Mouse (Mus musculus) liver, embryonic 11.5 days (tissue): ENCODE results near the gene Tusc2. TPM values are rescaled to one million over a fixed set of nuclear protein-coding genes. Genes with fewer than 3 reads are reported as not detected.

Experiments used
- ATAC-seq: fragments of 200-750 bp; cut with Nextera tagmentation; replicated peaks from 2 replicates; pipeline ENCODE4 v1.8.0; 2017; ENCODE audit warnings: moderate number of reproducible peaks, mild to moderate bottlenecking, moderate TSS enrichment, moderate library complexity; ENCODE audit not compliant: low FRiP score
- DNase-seq: peaks from one replicate; pipeline ENCODE4 v3.0.0-alpha.2; 2017; ENCODE audit warnings: low spot score
- H3K27ac ChIP-seq: fragments of 300-500 bp; sonication (generic); 2 replicates; pipeline ENCODE4 v1.5.1; 2014; ENCODE audit warnings: mild to moderate bottlenecking, low read depth, low read length, control low read depth
- H3K27me3 ChIP-seq: fragments of 300-500 bp; sonication (generic); replicated peaks from 2 replicates; pipeline ENCODE4 v1.6.1; 2014; ENCODE audit warnings: low read length, mixed read lengths; ENCODE audit not compliant: control insufficient read depth, insufficient read depth
- H3K36me3 ChIP-seq: fragments of 300-500 bp; sonication (generic); 2 replicates; pipeline ENCODE4 v1.6.1; 2014; ENCODE audit warnings: mild to moderate bottlenecking, low read length, moderate library complexity, mixed read lengths; ENCODE audit not compliant: control insufficient read depth, insufficient read depth
- H3K4me1 ChIP-seq: fragments of 300-500 bp; sonication (generic); replicated peaks from 2 replicates; pipeline ENCODE4 v1.6.1; 2014; ENCODE audit warnings: low read length, mixed read lengths; ENCODE audit not compliant: control insufficient read depth, insufficient read depth
- H3K4me2 ChIP-seq: fragments of 300-500 bp; sonication (generic); 2 replicates; pipeline ENCODE4 v1.6.1; 2014; ENCODE audit warnings: mild to moderate bottlenecking, control low read depth, moderate library complexity
- H3K4me3 ChIP-seq: fragments of 300-500 bp; sonication (generic); 2 replicates; pipeline ENCODE4 v1.5.1; 2014; ENCODE audit warnings: low read depth, low read length, control low read depth
- H3K9ac ChIP-seq: fragments of 300-500 bp; sonication (generic); 2 replicates; pipeline ENCODE4 v1.6.1; 2014; ENCODE audit warnings: low read depth, low read length, control low read depth
- H3K9me3 ChIP-seq: fragments of 300-500 bp; sonication (generic); 2 replicates; pipeline ENCODE4 v1.6.1; 2016; ENCODE audit warnings: low read length, inconsistent platforms, mixed read lengths; ENCODE audit not compliant: control insufficient read depth
- WGBS: fragments of 180-500 bp; shearing (Covaris S2); extraction: QIAGEN DNeasy Blood & Tissue Kit; methylation state at CpG from one replicate; pipeline ENCODE4 v1.1.7; 2014; 5-methylcytosine and 5-hydroxymethylcytosine counted together
- polyA plus RNA-seq: library from polyadenylated mRNA; unstranded; fragments of >200 nt; fragmentation: Nextera tagmentation; extraction: Ambion mirVana; gene quantifications from 2 replicates; pipeline ENCODE4 v1.2.1, GENCODE M21; 2014

Gene Tusc2
- polyA plus RNA-seq, 1 experiment from 2014 or later: 62.7 TPM

DNA sequence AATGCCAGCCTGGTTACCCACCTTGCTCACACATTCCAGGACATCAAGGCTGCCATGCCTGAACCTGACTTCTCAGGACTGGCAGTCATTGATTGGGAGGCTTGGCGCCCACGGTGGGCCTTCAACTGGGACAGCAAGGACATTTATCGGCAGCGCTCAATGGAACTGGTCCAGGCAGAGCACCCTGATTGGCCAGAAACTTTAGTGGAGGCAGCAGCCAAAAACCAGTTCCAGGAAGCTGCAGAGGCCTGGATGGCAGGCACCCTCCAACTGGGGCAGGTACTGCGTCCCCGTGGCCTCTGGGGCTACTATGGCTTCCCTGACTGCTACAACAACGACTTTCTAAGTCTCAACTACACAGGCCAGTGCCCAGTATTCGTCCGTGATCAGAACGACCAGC lies 14.8 kb downstream of the Tusc2 start:
- Histone ChIP-seq H3K27ac (no peak overlapping the region), H3K9me3 (no peaks in the 10 kb centered on the region), H3K36me3 (peaks cover 10% of the 10 kb centered on the region), H3K4me1 (peaks cover 31% of the 10 kb centered on the region), H3K9ac (no peak overlapping the region), H3K4me2 (no peak overlapping the region), H3K27me3 (no peaks in the 10 kb centered on the region), H3K4me3 (no peak overlapping the region)
- no peak for DNase-seq
- 90% methylated on average over 10 of the region's 10 CpGs for whole genome bisulfite sequencing
- no peak for ATAC-seq

DNA sequence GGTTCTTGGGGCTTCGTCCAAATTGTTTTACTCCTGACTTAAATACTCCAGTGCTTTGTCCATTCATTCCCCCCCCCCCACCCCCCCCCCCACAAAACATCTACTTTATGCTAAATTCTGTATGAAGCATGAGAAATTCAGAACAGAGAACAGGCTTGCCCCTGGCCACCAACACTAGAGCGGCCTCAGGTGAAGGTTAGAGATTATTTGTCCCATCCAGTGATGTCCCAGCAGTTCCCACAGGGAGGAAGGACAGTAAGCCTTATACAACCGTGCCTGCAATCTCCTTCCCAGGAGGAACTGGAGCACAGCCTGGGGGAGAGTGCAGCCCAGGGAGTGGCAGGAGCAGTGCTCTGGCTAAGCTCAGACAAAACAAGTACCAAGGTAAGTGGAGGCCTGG lies 15.5 kb downstream of the Tusc2 start, which contains the start of gene Naa80:
TSS of gene Naa80 (plus strand) at position 301 of the 400 bp plus-strand sequence.
- H3K4me2 ChIP-seq: no peak within 1 kb of the TSS
- peaks cover 35% of the 10 kb centered on the region for H3K4me1 ChIP-seq
- no peak within 1 kb of the TSS for H3K9ac ChIP-seq

DNA sequence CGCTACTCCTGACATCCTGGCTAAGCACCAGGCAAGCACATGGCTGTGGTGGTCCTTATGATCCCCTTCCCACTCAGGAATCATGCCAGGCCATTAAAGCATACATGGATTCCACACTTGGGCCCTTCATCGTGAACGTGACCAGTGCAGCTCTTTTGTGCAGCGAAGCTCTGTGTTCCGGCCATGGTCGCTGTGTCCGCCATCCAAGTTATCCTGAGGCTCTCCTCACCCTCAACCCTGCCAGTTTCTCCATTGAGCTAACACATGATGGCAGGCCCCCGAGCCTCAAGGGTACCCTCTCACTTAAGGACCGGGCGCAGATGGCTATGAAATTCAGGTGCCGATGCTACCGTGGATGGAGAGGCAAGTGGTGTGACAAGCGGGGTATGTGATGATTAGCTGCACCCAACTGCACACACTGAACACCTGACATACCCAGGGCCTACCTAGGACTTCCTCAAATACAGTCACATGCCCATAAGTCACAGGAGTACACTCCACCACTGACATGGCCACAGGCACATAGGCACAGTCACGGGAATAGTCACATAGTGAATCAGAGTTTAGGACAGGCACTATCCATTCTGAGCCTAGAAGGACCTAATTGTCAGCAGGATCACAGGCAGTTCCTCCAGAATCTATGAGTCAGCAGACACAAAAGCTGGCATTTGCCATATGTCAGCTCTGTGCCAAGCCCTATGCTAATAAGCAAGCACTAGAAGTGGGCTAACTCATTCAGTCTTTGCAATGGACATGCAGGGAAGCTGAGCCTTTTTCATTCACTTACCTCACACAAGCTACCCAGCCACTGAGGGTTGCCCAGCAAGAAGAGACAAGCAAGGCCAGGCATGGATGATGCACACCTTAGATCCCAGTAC lies 16.2 kb downstream of the Tusc2 start:
- WGBS: 95% methylated on average over 14 of the region's 14 CpGs
- H3K4me2 ChIP-seq: no peak overlapping the region
- ATAC-seq (no peak), DNase-seq (no peak)
- no peak overlapping the region for H3K4me3 ChIP-seq
- peaks cover 35% of the 10 kb centered on the region for H3K4me1 ChIP-seq
- H3K27ac ChIP-seq: no peak overlapping the region
- peaks cover 7% of the 10 kb centered on the region; the same call in 1 of the 2 replicates for H3K36me3 ChIP-seq
- no peaks in the 10 kb centered on the region for H3K27me3 ChIP-seq
- H3K9me3 ChIP-seq: no peaks in the 10 kb centered on the region
- H3K9ac ChIP-seq: no peak overlapping the region

More for the DNA sequence above, 15.5 kb downstream of the Tusc2 start, which contains the start of gene Naa80:
- Histone ChIP-seq H3K27me3 (no peaks in the 10 kb centered on the region), H3K9me3 (no peaks in the 10 kb centered on the region), H3K4me3 (no peak within 1 kb of the TSS), H3K27ac (no peak within 1 kb of the TSS), H3K36me3 (peaks cover 8% of the 10 kb centered on the region)
- DNase-seq (no peak), ATAC-seq (no peak)
- 83% methylated on average over 3 of the region's 3 CpGs for WGBS

DNA sequence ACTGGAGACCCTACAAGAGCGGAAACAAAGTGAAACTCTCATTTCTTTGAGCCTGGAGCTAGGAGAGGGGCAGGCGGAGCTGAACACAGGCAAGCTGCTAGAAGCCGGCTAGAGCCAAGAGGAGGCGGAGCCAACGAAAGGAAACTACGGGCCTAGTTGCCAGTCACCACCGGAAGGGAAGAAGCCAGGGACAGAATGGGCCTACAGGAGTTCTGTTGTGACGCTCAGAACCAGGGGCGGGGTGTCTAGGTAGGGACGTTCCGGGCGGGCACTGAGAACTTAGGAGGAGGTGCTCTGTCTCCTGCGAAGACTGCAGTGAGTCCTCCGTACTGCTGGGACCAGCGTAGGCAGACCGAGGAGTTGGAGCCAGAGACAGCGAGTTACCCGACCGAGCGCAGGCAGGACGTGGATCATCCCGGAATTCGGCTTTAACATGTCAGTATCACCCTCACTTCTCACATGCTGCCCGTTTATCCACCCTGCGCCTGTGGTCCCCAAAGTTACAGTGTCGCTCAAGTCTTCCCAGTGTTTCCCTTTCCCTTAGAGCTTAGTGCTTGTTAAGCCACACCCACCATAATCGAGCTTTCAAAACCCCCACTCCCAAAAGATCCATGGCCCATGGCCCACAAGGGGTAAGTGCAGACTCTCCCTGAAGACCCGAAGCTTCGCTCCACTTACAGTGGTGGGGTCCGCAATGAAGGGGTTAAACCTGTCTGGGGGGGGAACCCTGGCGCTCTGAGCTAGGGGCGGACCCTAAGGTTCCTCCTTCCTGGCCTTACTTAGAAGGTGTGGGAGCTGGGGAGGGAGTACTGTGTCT lies 17.7 kb downstream of the Tusc2 start, which contains the start of gene Hyal3:
TSS of gene Hyal3 (plus strand) at position 318 of the 817 bp plus-strand sequence.
- DNase-seq (peak; percentile 79), ATAC-seq (peak; percentile 78)
- H3K36me3 ChIP-seq: peaks cover 7% of the 10 kb centered on the region; the same call in 1 of the 2 replicates
- H3K4me2 ChIP-seq: peak within 1 kb of the TSS; percentile 89
- peak within 1 kb of the TSS; percentile 86 for H3K9ac ChIP-seq
- H3K27me3 ChIP-seq: no peaks in the 10 kb centered on the region
- H3K4me3 ChIP-seq: peak within 1 kb of the TSS; percentile 60
- under 1% methylated on average over 32 of the region's 32 CpGs for WGBS
- peak within 1 kb of the TSS; percentile 95 for H3K27ac ChIP-seq
- no peaks in the 10 kb centered on the region for H3K9me3 ChIP-seq
- H3K4me1 ChIP-seq: peaks cover 35% of the 10 kb centered on the region

DNA sequence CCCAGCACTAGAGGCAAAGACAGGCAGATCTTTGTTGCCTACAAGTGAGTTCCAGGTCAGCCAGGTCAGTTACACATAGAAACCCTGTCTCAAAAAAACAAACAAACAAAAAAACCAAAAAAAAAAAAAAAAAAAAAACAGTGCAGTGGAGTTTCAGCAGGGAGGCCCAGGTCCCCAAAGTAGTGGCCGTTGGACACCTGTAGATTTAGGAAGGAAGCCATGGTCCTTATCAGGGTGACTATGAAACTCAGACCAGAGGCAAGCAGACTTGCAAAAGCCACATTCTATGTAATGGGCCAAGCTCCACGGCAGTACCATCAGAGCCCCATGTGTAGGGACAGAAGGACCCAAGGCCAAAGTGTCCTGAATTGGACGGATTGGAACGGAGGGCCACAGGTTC lies 18.5 kb downstream of the Tusc2 start:
- DNase-seq (no peak), ATAC-seq (no peak)
- 52% methylated on average over 4 of the region's 4 CpGs for WGBS
- Histone ChIP-seq H3K4me2 (peak overlapping the region; percentile 89), H3K36me3 (peaks cover 7% of the 10 kb centered on the region; the same call in 1 of the 2 replicates), H3K27ac (peak overlapping the region; percentile 95), H3K27me3 (no peaks in the 10 kb centered on the region), H3K9me3 (no peaks in the 10 kb centered on the region), H3K9ac (peak overlapping the region; percentile 86), H3K4me1 (peaks cover 32% of the 10 kb centered on the region), H3K4me3 (peak overlapping the region; percentile 60)

DNA sequence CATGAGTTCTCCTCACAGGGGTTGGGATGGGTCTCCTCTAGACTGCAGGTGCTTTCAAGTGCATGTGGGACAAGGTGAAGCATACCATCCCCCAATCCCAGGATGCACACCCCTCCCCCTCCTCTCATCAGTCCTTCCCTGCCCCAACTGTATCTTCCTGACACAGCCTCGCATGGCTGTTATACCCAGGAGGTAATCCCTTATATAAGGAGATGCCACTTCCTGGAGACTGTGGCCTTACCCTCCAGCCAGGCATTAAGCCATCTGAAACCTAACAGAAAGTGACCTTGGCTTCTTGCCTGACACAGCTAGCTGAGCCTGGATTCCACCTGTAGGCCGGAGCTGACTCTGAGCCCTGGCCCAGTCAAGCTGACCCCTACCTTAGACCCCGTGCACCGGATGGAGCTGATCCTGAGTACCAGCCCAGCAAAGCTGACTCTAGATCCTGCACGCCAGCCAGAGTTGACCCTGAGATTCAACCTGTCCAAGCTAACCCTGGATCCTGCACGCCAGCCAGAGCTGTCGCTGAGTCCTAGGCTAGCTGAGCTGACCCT lies 19.5 kb downstream of the Tusc2 start:
- H3K27ac ChIP-seq: peak overlapping the region; percentile 34; the same call in 1 of the 2 replicates
- H3K4me1 ChIP-seq: peaks cover 27% of the 10 kb centered on the region
- peaks cover 7% of the 10 kb centered on the region; the same call in 1 of the 2 replicates for H3K36me3 ChIP-seq
- ATAC-seq: no peak
- DNase-seq: no peak
- H3K4me2 ChIP-seq: peak overlapping the region; percentile 89
- 88% methylated on average over 7 of the region's 7 CpGs for WGBS
- peak overlapping the region; percentile 86 for H3K9ac ChIP-seq
- 0 out of 2 replicates have a peak overlapping the region, but pooled peaks have one; percentile 5 for H3K4me3 ChIP-seq
- H3K9me3 ChIP-seq: no peaks in the 10 kb centered on the region
- H3K27me3 ChIP-seq: no peaks in the 10 kb centered on the region

DNA sequence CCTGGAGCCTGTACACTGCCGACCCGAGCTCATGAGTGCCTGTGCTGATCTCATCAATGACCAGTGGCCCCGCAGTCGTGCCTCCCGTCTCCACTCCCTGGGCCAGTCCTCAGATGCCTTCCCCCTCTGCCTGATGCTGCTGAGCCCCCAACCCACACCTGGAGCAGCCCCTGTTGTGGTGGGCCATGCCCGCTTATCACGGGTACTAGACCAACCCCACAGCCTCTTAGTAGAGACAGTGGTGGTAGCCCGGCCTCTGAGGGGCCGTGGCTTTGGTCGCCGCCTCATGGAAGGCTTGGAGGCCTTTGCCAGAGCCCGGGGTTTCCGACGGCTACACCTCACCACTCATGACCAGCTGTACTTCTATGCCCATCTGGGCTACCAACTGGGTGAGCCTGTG lies 20.1 kb downstream of the Tusc2 start:
- DNase-seq (no peak), ATAC-seq (no peak)
- no peak overlapping the region for H3K4me2 ChIP-seq
- no peak overlapping the region for H3K4me3 ChIP-seq
- no peaks in the 10 kb centered on the region for H3K27me3 ChIP-seq
- WGBS: 89% methylated on average over 14 of the region's 14 CpGs
- H3K36me3 ChIP-seq: peaks cover 7% of the 10 kb centered on the region; the same call in 1 of the 2 replicates
- H3K4me1 ChIP-seq: peaks cover 27% of the 10 kb centered on the region
- no peaks in the 10 kb centered on the region for H3K9me3 ChIP-seq
- H3K27ac ChIP-seq: no peak overlapping the region
- no peak overlapping the region for H3K9ac ChIP-seq

DNA sequence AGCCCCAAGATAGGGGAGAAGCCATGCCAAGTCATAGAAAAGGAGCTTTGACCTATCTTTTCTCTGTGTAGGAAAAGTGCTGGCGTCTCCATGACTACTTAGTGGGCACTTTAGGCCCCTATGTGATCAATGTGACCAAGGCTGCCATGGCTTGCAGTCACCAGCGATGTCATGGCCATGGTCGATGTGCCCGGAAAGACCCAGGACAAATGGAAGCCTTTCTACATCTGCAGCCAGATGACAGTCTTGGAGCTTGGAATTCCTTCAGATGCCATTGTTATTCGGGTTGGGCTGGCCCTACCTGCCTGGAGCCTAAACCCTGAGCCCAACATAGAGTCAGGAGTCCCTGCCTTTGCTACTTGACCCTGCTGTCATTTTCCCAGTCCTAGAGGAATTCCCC lies 23.4 kb downstream of the Tusc2 start:
- peaks cover 26% of the 10 kb centered on the region for H3K36me3 ChIP-seq
- peak overlapping the region; percentile 91 for H3K4me3 ChIP-seq
- peak overlapping the region; percentile 97 for H3K27ac ChIP-seq
- H3K4me2 ChIP-seq: peak overlapping the region; percentile 65
- no peak for DNase-seq
- peak overlapping the region; percentile 69 for H3K9ac ChIP-seq
- no peaks in the 10 kb centered on the region for H3K27me3 ChIP-seq
- H3K4me1 ChIP-seq: peaks cover 47% of the 10 kb centered on the region
- WGBS: 84% methylated on average over 5 of the region's 5 CpGs
- ATAC-seq: no peak
- H3K9me3 ChIP-seq: no peaks in the 10 kb centered on the region
